In genomic region chr2:139677065-139677762, GRCm38 (mm10) we compare ENCODE assay signal across 8 mouse cellular contexts. TPM values are rescaled to one million over a fixed set of nuclear protein-coding genes. Genes with fewer than 3 reads are reported as not detected.
A peak's percentile ranks its signal among the peaks of the same experiment; 100 is the strongest.
DNase-seq lines count a peak whose midpoint lies in the region; ATAC-seq lines count a peak whose summit lies in the region.

No protein-coding gene starts in this region.

- peak overlapping the region; percentile 85 for H3K9ac ChIP-seq in hindbrain, embryonic 13.5 days
- H3K9ac ChIP-seq in lung, embryonic 15.5 days = peak overlapping the region; percentile 90

- WGBS in hindbrain, embryonic 13.5 days = 1% methylated on average over 52 of the region's 52 CpGs
- WGBS in lung, embryonic 15.5 days = under 1% methylated on average over 52 of the region's 52 CpGs

- H3K4me3 ChIP-seq in hindbrain, embryonic 13.5 days = peak overlapping the region; percentile 89
- peak overlapping the region; percentile 90 for H3K4me3 ChIP-seq in lung, embryonic 15.5 days

- no peaks in the 10 kb centered on the region for H3K36me3 ChIP-seq in hindbrain, embryonic 13.5 days
- H3K36me3 ChIP-seq in lung, embryonic 15.5 days = no peaks in the 10 kb centered on the region

- peaks cover 21% of the 10 kb centered on the region for H3K4me1 ChIP-seq in hindbrain, embryonic 13.5 days (replicated peaks)
- peaks cover 10% of the 10 kb centered on the region for H3K4me1 ChIP-seq in lung, embryonic 15.5 days

- ATAC-seq in common myeloid progenitor, adult 5-6 weeks (replicated peaks; ENCODE audit: low read depth, poor library complexity, severe bottlenecking) = peak; percentile 64
- ATAC-seq in hindbrain, embryonic 13.5 days (ENCODE audit: low FRiP score) = peak; percentile 65
- peak; percentile 88 for ATAC-seq in lung, embryonic 15.5 days (ENCODE audit: borderline replicate concordance, extremely low read depth, low FRiP score, low TSS enrichment)

- H3K27me3 ChIP-seq in hindbrain, embryonic 13.5 days = peaks cover 34% of the 10 kb centered on the region
- no peaks in the 10 kb centered on the region for H3K27me3 ChIP-seq in lung, embryonic 15.5 days

- H3K9me3 ChIP-seq in hindbrain, embryonic 13.5 days = no peaks in the 10 kb centered on the region
- H3K9me3 ChIP-seq in lung, embryonic 15.5 days = no peaks in the 10 kb centered on the region

- DNase-seq in adrenal gland, adult (ENCODE audit: inconsistent age in 2 of 2, low spot score in 1 of 2) = peak; percentile 87 to 97
- DNase-seq in gastrocnemius, adult 18-20 months (ENCODE audit: low spot score) = peak; percentile 49
- DNase-seq in layer of hippocampus, postnatal 14 days (ENCODE audit: low spot score in 2 of 2) = peak; percentile 59 to 61
- peak; percentile 69 for DNase-seq in retina, embryonic 14.5 days (ENCODE audit: low spot score)
- DNase-seq in spleen, adult 12 weeks (ENCODE audit: low spot score) = no peak

- 0 out of 2 replicates have a peak overlapping the region, but pooled peaks have one; percentile 86 for H3K27ac ChIP-seq in hindbrain, embryonic 13.5 days
- peak overlapping the region; percentile 93 for H3K27ac ChIP-seq in lung, embryonic 15.5 days

- H3K4me2 ChIP-seq in hindbrain, embryonic 13.5 days = peak overlapping the region; percentile 100
- peak overlapping the region; percentile 87 for H3K4me2 ChIP-seq in lung, embryonic 15.5 days

RNA-seq across cellular contexts. Expression of gene Ism1, which starts 0.8 kb away (rescaled TPM):
- not detected in 2 replicates for total RNA-seq in common myeloid progenitor, adult 5-6 weeks (2017)
- total RNA-seq in gastrocnemius, adult 18-20 months (2021) = under 1 TPM; 0.34 to 0.57 TPM
- 0.73 and 0.85 TPM in 2 replicates for polyA plus RNA-seq in hindbrain, embryonic 13.5 days (2015; fragmentation: Nextera tagmentation; extraction: Ambion mirVana)
- total RNA-seq in layer of hippocampus, postnatal 14 days (2021) = 1 to 10 TPM; 7.0 to 7.7 TPM
- polyA plus RNA-seq in lung, embryonic 15.5 days (2015; fragmentation: Nextera tagmentation; extraction: Ambion mirVana) = 12.6 and 12.8 TPM in 2 replicates
